Mouse (Mus musculus) cerebellum, postnatal 10 days (tissue): ENCODE measurements around the gene Fn1.

Experiments
- DNase-seq, 2 experiments: peaks; one replicate each; pipeline ENCODE4 v3.0.0; 2021; ENCODE audit warnings: mixed read lengths in 2 of 2

The Fn1 gene

GRCm38 (mm10) chr1:71594268-71594667 is 58.7 kb downstream of the Fn1 start:
- DNase-seq: no peak

GRCm38 (mm10) chr1:71593184-71593583 is 59.8 kb downstream of the Fn1 start:
- DNase-seq: no peak

- DNase-seq: no peak
Measured at GRCm38 (mm10) chr1:71590038-71590437, 63.0 kb downstream of the Fn1 start.

GRCm38 (mm10) chr1:71586658-71587057 is 66.3 kb downstream of the Fn1 start:
- no peak for DNase-seq

GRCm38 (mm10) chr1:71583900-71584299 is 69.1 kb downstream of the Fn1 start:
- no peak for DNase-seq

- no peak for DNase-seq
Measured at GRCm38 (mm10) chr1:71583302-71583701, 69.7 kb downstream of the Fn1 start.

GRCm38 (mm10) chr1:71580408-71580807 is 72.6 kb downstream of the Fn1 start:
- DNase-seq: no peak

- DNase-seq: no peak
Measured at GRCm38 (mm10) chr1:71579526-71579925, 73.5 kb downstream of the Fn1 start.

GRCm38 (mm10) chr1:71576837-71577236 is 76.2 kb downstream of the Fn1 start:
- no peak for DNase-seq

- peak; percentile 86 to 90 for DNase-seq
Measured at GRCm38 (mm10) chr1:71575987-71576386, 77.0 kb downstream of the Fn1 start.

GRCm38 (mm10) chr1:71570116-71570515 is 82.9 kb downstream of the Fn1 start:
- DNase-seq: no peak

- peak; percentile 21 to 51 for DNase-seq
Measured at GRCm38 (mm10) chr1:71567884-71568605, 85.0 kb downstream of the Fn1 start.

GRCm38 (mm10) chr1:71564291-71564690 is 88.7 kb downstream of the Fn1 start:
- no peak for DNase-seq

- no peak for DNase-seq
Measured at GRCm38 (mm10) chr1:71560626-71561025, 92.4 kb downstream of the Fn1 start.

GRCm38 (mm10) chr1:71556688-71557612 is 96.0 kb downstream of the Fn1 start, which contains the start of gene Atic:
Atic (plus strand) TSS chr1:71557150.
- DNase-seq: peak; percentile 90 to 94

- DNase-seq: no peak
Measured at GRCm38 (mm10) chr1:71550626-71551195, 102.3 kb downstream of the Fn1 start.

GRCm38 (mm10) chr1:71540437-71540836 is 112.6 kb downstream of the Fn1 start:
- DNase-seq: peak; percentile 95

- peak; percentile 50 to 61 for DNase-seq
Measured at GRCm38 (mm10) chr1:71539641-71540040, 113.4 kb downstream of the Fn1 start.
